Mouse (Mus musculus) CH12.LX (cell line): ENCODE data around the gene Tnfaip8l2. TPM values are rescaled to one million over a fixed set of nuclear protein-coding genes. Genes with fewer than 3 reads are reported as not detected.

Source experiments
- DNase-seq: peaks from one replicate; pipeline ENCODE4 v3.0.0-alpha.2; 2013; ENCODE audit errors: extremely low read depth
- H3K27ac ChIP-seq: 2 replicates; pipeline ENCODE4 v1.5.1; 2012; ENCODE audit warnings: low read depth, mild to moderate bottlenecking, control low read depth, moderate library complexity; ENCODE audit not compliant: insufficient read depth
- H3K27me3 ChIP-seq: replicated peaks from 2 replicates; pipeline ENCODE3; 2012; ENCODE audit warnings: inconsistent platforms
- H3K36me3 ChIP-seq, 2 experiments: replicated peaks in 1 of 2; 2 replicates each; pipeline versions ENCODE3 to v1.6.1; 2012; ENCODE audit warnings: inconsistent platforms in 1 of 2, low read length in 1 of 2, mild to moderate bottlenecking in 1 of 2, mixed read lengths in 1 of 2, moderate library complexity in 1 of 2; ENCODE audit not compliant: control insufficient read depth in 1 of 2, insufficient read depth in 1 of 2
- H3K4me1 ChIP-seq, 2 experiments: 2 replicates each; pipeline ENCODE4 v1.6.1; 2012; ENCODE audit warnings: inconsistent platforms in 1 of 2, moderate library complexity in 1 of 2; ENCODE audit not compliant: insufficient read depth in 2 of 2, control insufficient read depth in 1 of 2
- H3K4me2 ChIP-seq: 2 replicates; pipeline ENCODE4 v1.6.1; 2012; ENCODE audit warnings: low read depth, mild to moderate bottlenecking, control low read depth; ENCODE audit not compliant: poor library complexity, insufficient read depth, severe bottlenecking
- H3K4me3 ChIP-seq, 3 experiments: fragments of 150-350 bp in 1 of 3; sonication (generic) in 1 of 3; replicated peaks in 1 of 3; 2 replicates each; pipeline versions ENCODE3 to v1.5.1; 2011 to 2012; ENCODE audit warnings: low read depth in 2 of 3, low read length in 2 of 3, mild to moderate bottlenecking in 2 of 3, moderate library complexity in 2 of 3, control low read depth in 1 of 3, improper control_type of control experiment in 1 of 3, inconsistent platforms in 1 of 3, mixed read lengths in 1 of 3; ENCODE audit not compliant: poor library complexity in 1 of 3
- H3K79me2 ChIP-seq: replicated peaks from 2 replicates; pipeline ENCODE4 v1.6.1; 2012; ENCODE audit warnings: mild to moderate bottlenecking, moderate library complexity; ENCODE audit not compliant: control insufficient read depth, poor library complexity, insufficient read depth, severe bottlenecking; ENCODE audit errors: extremely low read depth
- H3K9ac ChIP-seq: 2 replicates; pipeline ENCODE4 v1.6.1; 2012; ENCODE audit warnings: low read depth, mild to moderate bottlenecking, control low read depth, moderate library complexity; ENCODE audit not compliant: insufficient read depth
- H3K9me3 ChIP-seq: replicated peaks from 2 replicates; pipeline ENCODE3; 2012; ENCODE audit warnings: low read length, inconsistent platforms, mixed read lengths
- BHLHE40 ChIP-seq: IDR thresholded peaks from 2 replicates; pipeline ENCODE4 v1.6.1; 2011; ENCODE audit warnings: mild to moderate bottlenecking, low read depth, low read length, improper control_type of control experiment
- CHD2 ChIP-seq: IDR thresholded peaks from 2 replicates; pipeline ENCODE4 v1.6.1; 2011; ENCODE audit warnings: low read length, improper control_type of control experiment
- E2F4 ChIP-seq: IDR thresholded peaks from 2 replicates; pipeline ENCODE4 v1.6.1; 2011; ENCODE audit warnings: low read depth, low read length, improper control_type of control experiment; ENCODE audit not compliant: insufficient replicate concordance
- ELF1 ChIP-seq: IDR thresholded peaks from 2 replicates; pipeline ENCODE4 v1.6.1; 2014; ENCODE audit warnings: low read depth, mild to moderate bottlenecking, inconsistent platforms, low read length, improper control_type of control experiment
- EP300 ChIP-seq: IDR thresholded peaks from 2 replicates; pipeline ENCODE4 v1.6.1; 2011; ENCODE audit warnings: low read length, improper control_type of control experiment
- GABPA ChIP-seq: IDR thresholded peaks from 2 replicates; pipeline ENCODE4 v1.6.1; 2012; ENCODE audit warnings: low read depth, low read length, improper control_type of control experiment, inconsistent platforms; ENCODE audit not compliant: insufficient replicate concordance
- HCFC1 ChIP-seq: IDR thresholded peaks from 2 replicates; pipeline ENCODE4 v1.6.1; 2012; ENCODE audit warnings: low read depth, mild to moderate bottlenecking, inconsistent platforms, low read length, improper control_type of control experiment
- IRF4 ChIP-seq: IDR thresholded peaks from 2 replicates; pipeline ENCODE4 v1.6.1; 2014; ENCODE audit warnings: low read depth, mild to moderate bottlenecking, inconsistent platforms, low read length, improper control_type of control experiment
- JUND ChIP-seq: conservative IDR thresholded peaks from 2 replicates; pipeline ENCODE4 v1.6.1; 2011; ENCODE audit warnings: low read depth, low read length, improper control_type of control experiment
- MAX ChIP-seq: IDR thresholded peaks from 2 replicates; pipeline ENCODE4 v1.6.1; 2011; ENCODE audit warnings: low read length, improper control_type of control experiment
- MAZ ChIP-seq: IDR thresholded peaks from 2 replicates; pipeline ENCODE4 v1.6.1; 2012; ENCODE audit warnings: low read depth, mild to moderate bottlenecking, inconsistent platforms, low read length, improper control_type of control experiment, moderate library complexity
- MEF2A ChIP-seq: IDR thresholded peaks from 2 replicates; pipeline ENCODE4 v1.6.1; 2014; ENCODE audit warnings: low read depth, mild to moderate bottlenecking, inconsistent platforms, low read length, improper control_type of control experiment, borderline replicate concordance
- MYC ChIP-seq: IDR thresholded peaks from 2 replicates; pipeline ENCODE4 v1.6.1; 2011; ENCODE audit warnings: low read depth, mild to moderate bottlenecking, improper control_type of control experiment, low read length
- PAX5 ChIP-seq: IDR thresholded peaks from 2 replicates; pipeline ENCODE4 v1.6.1; 2012; ENCODE audit warnings: low read length, inconsistent platforms, mixed read lengths
- POLR2A ChIP-seq: IDR thresholded peaks from 2 replicates; pipeline ENCODE4 v1.6.1; 2011; ENCODE audit warnings: low read depth, mild to moderate bottlenecking, improper control_type of control experiment, low read length
- RCOR1 ChIP-seq: conservative IDR thresholded peaks from 2 replicates; pipeline ENCODE4 v1.6.1; 2012; ENCODE audit warnings: low read depth, mild to moderate bottlenecking, inconsistent platforms, low read length, improper control_type of control experiment
- SIN3A ChIP-seq: IDR thresholded peaks from 2 replicates; pipeline ENCODE4 v1.6.1; 2012; ENCODE audit warnings: low read length, improper control_type of control experiment, inconsistent platforms
- UBTF ChIP-seq: IDR thresholded peaks from 2 replicates; pipeline ENCODE4 v1.6.1; 2012; ENCODE audit warnings: low read depth, mild to moderate bottlenecking, inconsistent platforms, low read length, improper control_type of control experiment, moderate library complexity
- USF1 ChIP-seq: IDR thresholded peaks from 2 replicates; pipeline ENCODE4 v1.6.1; 2014; ENCODE audit warnings: low read depth, mild to moderate bottlenecking, inconsistent platforms, low read length, improper control_type of control experiment
- USF2 ChIP-seq: conservative IDR thresholded peaks from 2 replicates; pipeline ENCODE4 v1.6.1; 2011; ENCODE audit warnings: low read depth, low read length, improper control_type of control experiment
- ZKSCAN1 ChIP-seq: IDR thresholded peaks from 2 replicates; pipeline ENCODE4 v1.6.1; 2012; ENCODE audit warnings: low read depth, inconsistent platforms, low read length, improper control_type of control experiment, borderline replicate concordance
- dilution Hi-C: fragments of 300-500 bp; cut with MboI; formaldehyde crosslinking; loops from 2 replicates; pipeline ENCODE4 v1.14.3; 2020; ENCODE audit warnings: low sequenced_read_pairs; ENCODE audit not compliant: extremely low pct_unique_long_range_greater_than_20kb, extremely low pct_ligation_motif_present
- in situ Hi-C: fragments of 300-500 bp; cut with MboI; formaldehyde crosslinking; loops from 3 replicates; pipeline ENCODE4 v1.14.3; 2019; ENCODE audit warnings: low sequenced_read_pairs, low pct_ligation_motif_present, low pct_unique_long_range_greater_than_20kb, mixed read lengths
- polyA plus RNA-seq: library from polyadenylated mRNA; unstranded; fragments of >175 nt; gene quantifications from 2 replicates; pipeline ENCODE4 v1.2.1, GENCODE M21; 2012; ENCODE audit warnings: low read depth; ENCODE audit not compliant: insufficient read length
- total RNA-seq, 2 experiments: library from RNA; depleted of rRNA; stranded (reverse); fragments of 300-350 nt in 1 of 2; fragments of >200 nt in 1 of 2; gene quantifications; 2 replicates each; pipeline ENCODE4 v1.2.3; 2012 to 2014

The Tnfaip8l2 gene
- total and polyA plus RNA-seq, 3 experiments, result 18.2 to 28.2 (median 26.2) TPM

DNA sequence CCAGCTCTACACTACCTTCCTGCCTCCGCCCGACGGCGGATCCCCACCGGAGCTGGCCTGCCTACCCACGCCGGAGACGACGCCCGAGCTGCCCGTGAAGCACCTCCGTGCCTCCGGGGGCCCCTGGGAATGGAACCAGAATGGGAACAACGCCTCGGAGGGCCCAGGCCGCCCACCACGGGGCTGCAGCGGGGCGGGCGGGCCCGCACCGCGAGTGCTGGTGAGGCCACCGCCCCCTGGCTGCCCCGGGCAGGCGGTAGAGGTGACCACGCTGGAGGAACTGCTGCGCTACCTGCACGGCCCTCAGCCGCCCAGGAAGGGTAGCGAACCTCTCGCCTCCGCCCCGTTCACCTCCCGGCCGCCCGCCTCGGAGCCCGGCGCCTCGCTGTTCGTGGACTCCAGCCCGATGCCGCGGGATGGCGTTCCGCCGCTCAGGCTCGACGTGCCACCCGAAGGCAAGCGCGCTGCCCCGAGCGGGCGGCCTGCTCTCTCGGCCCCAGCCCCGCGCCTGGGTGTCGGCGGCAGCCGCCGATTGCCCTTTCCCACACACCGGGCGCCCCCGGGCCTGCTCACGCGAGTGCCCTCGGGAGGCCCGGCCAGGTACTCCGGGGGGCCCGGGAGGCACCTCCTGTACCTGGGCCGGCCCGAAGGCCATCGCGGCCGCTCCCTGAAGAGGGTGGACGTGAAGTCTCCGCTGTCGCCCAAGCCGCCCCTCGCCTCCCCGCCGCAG, 30.5 kb upstream of the Tnfaip8l2 start:
- Histone ChIP-seq H3K36me3 (no peaks in the 10 kb centered on the region), H3K4me2 (no peak overlapping the region), H3K9me3 (peaks cover 8% of the 10 kb centered on the region), H3K79me2 (no peaks in the 10 kb centered on the region), H3K4me3 (no peak overlapping the region), H3K27me3 (peaks cover 29% of the 10 kb centered on the region), H3K4me1 (peaks cover 0 to 8% of the 10 kb centered on the region in 2 experiments; a peak in 1 of 4 replicates), H3K9ac (no peak overlapping the region), H3K27ac (no peak overlapping the region)
- in situ Hi-C loops, result no loop called here
- dilution Hi-C loops, result no loop called here
- no peak for TF ChIP-seq HCFC1
- no peak for TF ChIP-seq MAX
- TF ChIP-seq JUND, result no peak
- no peak for TF ChIP-seq USF1
- no peak for TF ChIP-seq BHLHE40
- TF ChIP-seq RCOR1, result no peak
- no peak for TF ChIP-seq MYC
- TF ChIP-seq MAZ, result no peak
- DNase-seq, result no peak

DNA sequence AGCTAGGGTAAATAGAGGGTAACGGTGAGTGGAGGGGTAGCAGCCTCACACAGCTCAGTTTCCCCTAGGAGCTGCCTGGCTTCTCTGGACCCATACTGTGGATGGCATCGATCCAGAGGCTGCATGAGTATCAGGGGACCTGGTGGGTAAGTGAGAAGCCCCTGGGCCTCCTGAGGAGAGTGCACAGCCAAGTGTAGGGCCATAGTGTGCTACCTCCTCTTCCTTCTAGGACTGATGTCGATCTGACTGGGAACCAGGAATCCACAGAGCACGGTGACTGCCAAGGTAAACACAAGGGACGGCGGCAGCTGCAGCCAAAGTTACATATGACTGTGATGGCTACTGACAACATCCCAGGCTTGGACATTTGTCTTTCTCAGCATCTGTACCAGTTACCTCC, 28.9 kb upstream of the Tnfaip8l2 start:
- H3K9me3 ChIP-seq, result peaks cover 8% of the 10 kb centered on the region
- no peak for DNase-seq
- peaks cover 0 to 8% of the 10 kb centered on the region in 2 experiments; a peak in 1 of 4 replicates for H3K4me1 ChIP-seq
- in situ Hi-C loops (no loop called here), dilution Hi-C loops (no loop called here)
- no peaks in the 10 kb centered on the region for H3K36me3 ChIP-seq
- H3K4me2 ChIP-seq, result no peak overlapping the region
- no peak overlapping the region for H3K9ac ChIP-seq
- H3K27ac ChIP-seq, result no peak overlapping the region
- H3K27me3 ChIP-seq, result peaks cover 40% of the 10 kb centered on the region
- TF ChIP-seq SIN3A (no peak), EP300 (no peak), POLR2A (no peak), GABPA (no peak), ZKSCAN1 (no peak), CHD2 (no peak), UBTF (no peak), ELF1 (no peak), IRF4 (no peak), MAZ (no peak), USF2 (no peak), MEF2A (no peak), E2F4 (no peak), PAX5 (no peak), BHLHE40 (no peak)
- H3K4me3 ChIP-seq, result no peak overlapping the region
- H3K79me2 ChIP-seq, result no peaks in the 10 kb centered on the region
